Mouse (Mus musculus): ENCODE measurements at regions not wholly inside any gene's neighbourhood (a gene's known extent, or its start where the extent isn't known, plus 50 kb on each side); places are given as distances from the start of the nearest gene placed in this dataset.
A peak's percentile ranks its signal among the peaks of the same experiment; 100 is the strongest.
"Not testable (repeated sequence)": the region's sequence is repeated elsewhere in the genome, so short reads cannot be mapped to it uniquely, and the experiment has no call there.

GRCm38 (mm10) chr12:15536247-15536646 is 280.5 kb downstream of the Trib2 start:
- no peak for TF ChIP-seq CTCF (IDR thresholded peaks at IDR 0.05)
- H3K27me3 ChIP-seq = peaks cover 14% of the 10 kb centered on the region
- DNase-seq (ENCODE audit: low read depth, low spot score) = no peak
- in situ Hi-C loops (cut with MboI; ENCODE audit: low pct_unique_long_range_greater_than_20kb) = loop anchor here (5.0 kb wide), 1 partner anchor 1001 kb away; no protein-coding TSS in a partner anchor
- ATAC-seq = no peak
- ChIA-PET CTCF (interaction anchor here (1.0 to 1.2 kb wide), 2 partner anchors 10 to 996 kb away, joined by 4 to 10 read pairs; no protein-coding TSS in a partner anchor), POLR2A (no interaction called here)

- no peak for ATAC-seq
- peak; percentile 58 for TF ChIP-seq CTCF (IDR thresholded peaks at IDR 0.05)
- in situ Hi-C loops (cut with MboI; ENCODE audit: low pct_unique_long_range_greater_than_20kb) = loop anchor here (5.0 kb wide), 1 partner anchor 1001 kb away; no protein-coding TSS in a partner anchor
- CTCF ChIA-PET = interaction anchor here (1.0 to 1.2 kb wide), 2 partner anchors 10 to 997 kb away, joined by 4 to 10 read pairs; no protein-coding TSS in a partner anchor
- DNase-seq (ENCODE audit: low read depth, low spot score) = no peak
- H3K27me3 ChIP-seq = peaks cover 14% of the 10 kb centered on the region
- POLR2A ChIA-PET = no interaction called here
Observed at GRCm38 (mm10) chr12:15535822-15536221, 280.9 kb downstream of the Trib2 start.

GRCm38 (mm10) chr12:15520783-15521407 is 295.8 kb downstream of the Trib2 start:
- H3K27me3 ChIP-seq = peaks cover 28% of the 10 kb centered on the region
- POLR2A ChIA-PET = no interaction called here
- CTCF ChIA-PET = interaction anchor here (0.9 kb wide), 1 partner anchor 9 kb away, joined by 3 read pairs; no protein-coding TSS in a partner anchor
- no peak for ATAC-seq
- in situ Hi-C loops (cut with MboI; ENCODE audit: low pct_unique_long_range_greater_than_20kb) = no loop called here
- no peak for DNase-seq (ENCODE audit: low read depth, low spot score)
- TF ChIP-seq CTCF (IDR thresholded peaks at IDR 0.05) = no peak

GRCm38 (mm10) chr12:15511994-15512393 is 304.7 kb downstream of the Trib2 start:
- ATAC-seq = no peak
- TF ChIP-seq CTCF (IDR thresholded peaks at IDR 0.05) = peak; percentile 6
- ChIA-PET CTCF (interaction anchor here (1.1 kb wide), 1 partner anchor 9 kb away, joined by 3 read pairs; no protein-coding TSS in a partner anchor), POLR2A (no interaction called here)
- H3K27me3 ChIP-seq = peaks cover 34% of the 10 kb centered on the region
- in situ Hi-C loops (cut with MboI; ENCODE audit: low pct_unique_long_range_greater_than_20kb) = no loop called here
- DNase-seq (ENCODE audit: low read depth, low spot score) = no peak

- H3K27me3 ChIP-seq = peaks cover 26% of the 10 kb centered on the region
- no peak for DNase-seq (ENCODE audit: low read depth, low spot score)
- peak; percentile 51 for TF ChIP-seq CTCF (IDR thresholded peaks at IDR 0.05)
- ATAC-seq = no peak
- ChIA-PET CTCF (interaction anchor here (1.0 to 1.3 kb wide), 2 partner anchors 9 to 11 kb away, joined by 3 to 4 read pairs; no protein-coding TSS in a partner anchor), POLR2A (no interaction called here)
- in situ Hi-C loops (cut with MboI; ENCODE audit: low pct_unique_long_range_greater_than_20kb) = no loop called here
Observed at GRCm38 (mm10) chr12:15507576-15507975, 309.1 kb downstream of the Trib2 start.

- TF ChIP-seq CTCF (IDR thresholded peaks at IDR 0.05) = no peak
Observed at GRCm38 (mm10) chr12:15493640-15494039, 323.1 kb downstream of the Trib2 start.

GRCm38 (mm10) chr12:15472741-15473140 is 344.0 kb downstream of the Trib2 start:
- no peak for TF ChIP-seq CTCF (IDR thresholded peaks at IDR 0.05)
- peaks cover 5% of the 10 kb centered on the region for H3K27me3 ChIP-seq
- CTCF ChIA-PET = no interaction called here
- POLR2A ChIA-PET = no interaction called here
- no peak for DNase-seq (ENCODE audit: low read depth, low spot score)
- ATAC-seq = no peak
- in situ Hi-C loops (cut with MboI; ENCODE audit: low pct_unique_long_range_greater_than_20kb) = no loop called here

More at GRCm38 (mm10) chr12:15493640-15494039, 323.1 kb downstream of the Trib2 start:
- H3K27me3 ChIP-seq = no peaks in the 10 kb centered on the region
- POLR2A ChIA-PET = no interaction called here
- no peak for DNase-seq (ENCODE audit: low read depth, low spot score)
- CTCF ChIA-PET = no interaction called here
- ATAC-seq = no peak
- in situ Hi-C loops (cut with MboI; ENCODE audit: low pct_unique_long_range_greater_than_20kb) = no loop called here

- no peak for ATAC-seq
- in situ Hi-C loops (cut with MboI; ENCODE audit: low pct_unique_long_range_greater_than_20kb) = no loop called here
- TF ChIP-seq CTCF (IDR thresholded peaks at IDR 0.05) = no peak
- DNase-seq (ENCODE audit: low read depth, low spot score) = no peak
- ChIA-PET POLR2A (no interaction called here), CTCF (no interaction called here)
- H3K27me3 ChIP-seq = no peaks in the 10 kb centered on the region
Observed at GRCm38 (mm10) chr12:15459429-15459828, 357.3 kb downstream of the Trib2 start.

- DNase-seq (ENCODE audit: low read depth, low spot score); H3K27me3 ChIP-seq; POLR2A ChIA-PET; in situ Hi-C loops (cut with MboI; ENCODE audit: low pct_unique_long_range_greater_than_20kb); CTCF ChIA-PET; ATAC-seq: not testable (repeated sequence)
Observed at GRCm38 (mm10) chr12:15456369-15456768, 360.4 kb downstream of the Trib2 start.

- CTCF ChIA-PET = no interaction called here
- in situ Hi-C loops (cut with MboI; ENCODE audit: low pct_unique_long_range_greater_than_20kb) = no loop called here
- no peak for ATAC-seq
- TF ChIP-seq CTCF (IDR thresholded peaks at IDR 0.05) = no peak
- no peaks in the 10 kb centered on the region for H3K27me3 ChIP-seq
- no peak for DNase-seq (ENCODE audit: low read depth, low spot score)
- POLR2A ChIA-PET = no interaction called here
Observed at GRCm38 (mm10) chr12:15455744-15456143, 361.0 kb downstream of the Trib2 start.

- H3K27me3 ChIP-seq = no peaks in the 10 kb centered on the region
- ChIA-PET POLR2A (interaction anchor here (0.6 kb wide), 1 partner anchor 25 kb away, joined by 5 read pairs; no protein-coding TSS in a partner anchor), CTCF (no interaction called here)
- ATAC-seq = no peak
- no peak for TF ChIP-seq CTCF (IDR thresholded peaks at IDR 0.05)
- in situ Hi-C loops (cut with MboI; ENCODE audit: low pct_unique_long_range_greater_than_20kb) = no loop called here
- DNase-seq (ENCODE audit: low read depth, low spot score) = no peak
Observed at GRCm38 (mm10) chr12:15449484-15449883, 367.2 kb downstream of the Trib2 start.

All from Patski (cell line).